Mouse (Mus musculus) inflammation-experienced regulatory T-cells, adult 6 months (primary cell): ENCODE data around the gene Xrcc5. TPM values are rescaled to one million over a fixed set of nuclear protein-coding genes. Genes with fewer than 3 reads are reported as not detected.

Experiments
- polyA plus RNA-seq, 3 experiments: library from polyadenylated mRNA; unstranded; fragments of 100-300 nt; shearing (Covaris generic); gene quantifications; one replicate each; pipeline ENCODE4 v1.2.1; 2017

Gene Xrcc5
- polyA plus RNA-seq, 3 experiments from 2014 or later = 23.7 to 29.9 (median 26.1) TPM

Other genes with a start within 250 kb of the Xrcc5 start
- under 1 TPM in 1 of 3 experiments, not detected in 2; 0.47 TPM for gene Mreg, start 95.1 kb upstream of the Xrcc5 start, polyA plus RNA-seq
- gene Pecr, start 23.1 kb upstream of the Xrcc5 start, polyA plus RNA-seq = 1 to 10 TPM; 3.4 to 4.2 (median 4.1) TPM
- not detected for gene Tmem169, start 23.1 kb upstream of the Xrcc5 start, polyA plus RNA-seq
- not detected for gene March4, start 229.5 kb downstream of the Xrcc5 start, polyA plus RNA-seq